Mouse (Mus musculus) lung, postnatal 0 days (tissue): Measurements from ENCODE around the gene Shmt2.

Source experiments
- CTCF ChIP-seq: IDR thresholded peaks from 2 replicates; pipeline ENCODE4 v1.5.1; 2016; ENCODE audit warnings: antibody characterized with exemption, mild to moderate bottlenecking
- EP300 ChIP-seq: IDR thresholded peaks from 2 replicates; pipeline ENCODE4 v1.6.1; 2016; ENCODE audit warnings: antibody characterized with exemption, mild to moderate bottlenecking, control low read depth

DNA sequence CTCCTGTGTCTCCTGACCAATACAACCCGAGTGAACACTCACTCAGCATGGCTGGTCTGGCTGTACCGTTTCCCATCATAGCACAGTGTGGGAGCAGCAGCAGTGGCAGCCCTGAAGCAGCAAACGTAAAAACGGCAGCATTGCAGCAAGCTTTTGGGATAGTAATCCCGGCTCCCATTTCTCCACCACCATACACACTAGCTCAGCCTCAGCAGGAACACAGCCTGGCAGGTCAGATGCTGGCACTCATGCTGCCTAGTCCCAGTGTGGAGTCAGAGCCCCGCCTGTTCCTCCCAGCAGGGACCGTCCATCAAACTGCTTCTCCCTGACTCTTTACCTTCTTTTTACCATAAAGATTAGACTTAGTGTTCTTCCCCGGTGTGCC, 31.1 kb downstream of the Shmt2 start:
- TF ChIP-seq CTCF = no peak
- no peak for TF ChIP-seq EP300
